Mouse (Mus musculus): ENCODE measurements around the gene Suds3.

The Suds3 gene

DNA sequence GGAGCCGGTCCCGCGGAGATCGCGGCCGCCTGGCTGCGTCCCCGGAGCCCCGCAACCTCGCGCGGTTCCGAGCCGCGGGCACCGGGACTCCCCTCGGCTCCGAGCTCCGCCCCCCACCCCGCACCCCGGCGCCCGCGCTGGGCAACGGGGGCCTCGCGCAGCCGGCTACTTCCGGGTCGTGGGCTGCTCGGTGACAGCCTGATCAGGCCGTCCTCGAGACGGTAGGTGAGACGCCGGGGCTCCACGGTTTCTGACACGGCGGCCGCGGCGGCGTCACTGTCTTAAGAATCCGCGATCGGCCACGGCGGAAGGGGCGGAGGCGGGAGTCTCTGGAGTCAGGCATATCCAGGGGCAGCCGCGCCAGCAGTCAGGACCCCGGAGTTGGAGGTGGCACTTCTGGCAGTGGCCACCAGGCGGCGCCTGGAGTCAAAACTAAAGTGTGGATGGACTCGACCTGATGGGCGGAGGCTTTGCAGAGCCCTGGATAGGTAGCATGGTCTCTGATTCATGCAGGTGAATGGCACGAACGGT lies at the start of gene Suds3:
Gene Suds3, minus strand, starts transcription at position 278 of the 531 bp plus-strand sequence.
- peak; percentile 86 to 89 for DNase-seq

DNA sequence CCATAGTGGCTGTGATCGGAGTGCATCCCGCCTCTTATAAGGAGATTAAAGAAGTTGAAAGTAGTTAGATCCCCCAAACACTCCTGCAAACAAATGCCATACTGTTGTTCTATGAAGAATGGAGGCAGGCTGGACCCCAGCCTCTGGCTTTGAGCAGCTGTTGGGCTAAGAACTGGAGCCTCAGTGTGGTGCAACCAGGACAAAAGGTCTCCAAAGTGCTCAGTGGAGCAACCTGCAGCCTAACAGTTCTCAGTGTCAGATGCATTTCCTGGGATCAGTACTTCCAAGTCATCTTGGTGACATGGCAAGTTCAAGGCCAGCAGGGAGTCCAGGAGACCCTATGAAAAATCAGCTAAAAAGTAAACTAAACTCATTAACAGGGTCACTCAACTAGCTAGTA lies 49.0 kb upstream of the Suds3 start:
- DNase-seq, result no peak

DNA sequence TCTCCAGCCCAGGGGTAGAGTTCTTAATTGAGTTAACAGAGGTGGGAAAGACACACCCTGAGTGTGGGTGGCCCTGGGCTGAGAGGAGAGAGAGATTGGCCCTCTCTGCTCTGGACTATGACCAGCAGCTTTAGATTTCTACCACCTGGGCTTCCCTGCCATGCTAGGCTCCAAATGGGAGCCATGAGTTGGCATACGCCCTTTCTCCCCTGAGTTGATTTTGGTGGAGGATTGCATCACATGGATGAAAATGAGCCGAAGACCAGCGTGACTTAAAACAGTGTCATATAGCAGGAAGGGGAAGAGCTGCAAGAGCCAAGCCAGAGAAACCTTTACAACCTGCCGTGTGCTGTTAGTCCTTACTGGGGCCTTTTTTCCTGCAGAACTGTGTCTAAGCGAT lies 48.6 kb upstream of the Suds3 start:
- no peak for DNase-seq

DNA sequence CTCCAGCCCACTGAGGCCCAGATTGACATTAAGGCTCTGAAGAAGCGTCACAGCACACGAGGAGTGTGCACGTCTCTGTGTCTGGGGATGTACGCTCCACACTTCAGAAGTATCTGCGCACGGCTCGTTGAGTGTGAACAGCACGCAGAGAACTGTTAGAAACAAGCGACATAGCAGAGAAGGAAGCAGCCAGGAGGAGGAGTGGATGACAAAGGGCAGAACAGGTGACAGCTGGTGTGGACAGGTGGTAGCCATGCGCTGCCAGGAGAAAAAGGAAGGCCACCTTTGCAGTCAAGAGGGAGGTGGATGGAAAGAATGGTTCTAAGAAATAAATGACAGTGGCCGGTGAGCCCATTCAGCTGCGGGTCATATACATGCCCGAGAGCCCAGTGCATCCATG lies 47.9 kb upstream of the Suds3 start:
- DNase-seq, result no peak

DNA sequence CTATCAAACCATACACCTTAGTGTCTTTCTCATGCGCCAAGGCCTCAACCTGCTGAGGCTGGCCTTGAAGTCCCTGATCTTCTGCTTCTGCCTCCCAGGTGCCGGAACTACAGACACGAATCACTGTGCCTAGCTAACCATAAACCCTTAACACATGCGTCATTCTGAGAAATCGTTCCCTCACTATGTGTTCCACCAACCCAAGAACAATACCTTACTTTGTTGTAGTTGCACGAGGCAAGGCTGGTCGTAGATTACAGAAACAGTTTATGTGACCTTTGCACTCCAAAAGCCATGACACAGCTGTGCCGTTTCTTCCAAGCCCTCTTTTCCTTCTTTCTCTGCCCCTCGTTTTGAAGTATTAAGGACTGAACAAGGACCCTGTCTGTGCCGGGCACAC lies 44.6 kb upstream of the Suds3 start:
- DNase-seq, result no peak

DNA sequence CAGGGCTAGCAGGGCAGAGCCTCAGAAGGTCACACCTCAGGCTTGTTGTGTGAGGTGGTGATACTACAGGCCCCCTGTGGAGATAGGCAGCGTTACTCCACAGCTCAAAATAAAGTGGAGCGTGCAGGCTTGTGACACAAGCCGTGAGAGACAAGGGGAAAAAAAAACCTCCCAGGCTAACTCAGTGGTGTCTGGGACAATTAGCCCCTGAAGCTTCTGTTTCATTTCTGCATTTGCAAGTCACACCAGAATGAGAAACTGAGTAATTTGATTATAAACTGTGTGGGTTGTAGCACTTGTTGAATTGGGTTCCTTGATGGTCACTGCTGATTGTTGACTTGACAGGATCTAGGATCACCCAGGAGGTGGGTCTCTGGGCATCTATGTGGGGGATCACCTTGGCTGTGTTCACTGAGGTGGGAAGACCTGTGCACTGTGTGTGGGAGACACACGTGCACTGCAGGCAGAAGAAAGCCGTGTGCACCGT lies 43.9 kb upstream of the Suds3 start:
- DNase-seq, result no peak

DNA sequence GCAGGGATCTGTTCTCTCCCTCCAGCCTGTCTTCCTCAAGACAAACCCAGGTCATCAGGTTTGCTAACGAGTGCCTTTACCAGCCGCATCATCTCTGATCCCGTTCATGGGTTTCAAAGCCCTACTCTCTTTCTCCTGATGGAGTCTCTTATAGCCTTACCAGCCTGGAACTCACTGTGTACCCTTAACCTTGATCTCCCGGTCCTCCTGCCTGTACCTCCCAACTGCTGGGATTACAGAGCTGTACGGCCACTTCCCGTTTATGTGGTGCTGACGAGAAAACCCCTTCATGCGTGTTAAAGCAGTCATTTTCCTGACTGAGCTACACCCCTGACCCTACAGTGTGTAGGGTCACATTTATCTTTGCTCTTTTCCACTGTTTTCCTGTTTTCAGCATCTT lies 43.4 kb upstream of the Suds3 start:
- DNase-seq, result no peak

DNA sequence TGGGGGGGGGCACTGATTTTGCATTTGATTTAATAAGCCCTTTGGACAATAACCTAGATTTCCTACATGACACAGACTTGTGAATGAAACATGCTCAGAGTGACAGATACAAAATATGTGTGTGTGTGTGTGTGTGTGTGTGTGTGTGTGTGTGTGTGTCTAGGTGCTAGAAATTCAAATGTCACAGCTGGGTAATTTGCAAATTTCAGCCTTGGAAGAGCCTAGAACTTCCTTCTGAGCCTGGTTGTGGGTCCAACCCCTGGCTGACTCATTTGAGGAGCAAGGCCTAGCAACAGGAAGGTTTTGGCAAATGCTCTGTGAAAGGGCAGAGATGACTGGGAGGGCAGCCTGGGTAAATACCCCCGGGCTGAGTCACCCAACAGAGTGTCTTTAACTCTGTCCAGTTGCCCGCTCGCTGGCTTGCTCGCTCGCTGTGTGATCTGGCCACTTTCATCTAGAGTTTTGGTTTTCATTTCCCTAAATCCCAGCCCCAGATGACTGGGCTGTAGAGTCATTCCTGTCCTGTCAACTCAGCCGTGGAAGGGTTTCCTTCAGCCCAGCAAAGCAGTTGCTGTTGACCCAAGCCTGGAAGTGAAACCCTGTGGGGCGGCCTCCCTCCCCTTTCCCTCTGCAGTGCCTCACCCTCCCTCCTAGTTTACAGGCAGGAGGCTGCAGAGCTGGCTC lies 42.6 kb upstream of the Suds3 start:
- no peak for DNase-seq

DNA sequence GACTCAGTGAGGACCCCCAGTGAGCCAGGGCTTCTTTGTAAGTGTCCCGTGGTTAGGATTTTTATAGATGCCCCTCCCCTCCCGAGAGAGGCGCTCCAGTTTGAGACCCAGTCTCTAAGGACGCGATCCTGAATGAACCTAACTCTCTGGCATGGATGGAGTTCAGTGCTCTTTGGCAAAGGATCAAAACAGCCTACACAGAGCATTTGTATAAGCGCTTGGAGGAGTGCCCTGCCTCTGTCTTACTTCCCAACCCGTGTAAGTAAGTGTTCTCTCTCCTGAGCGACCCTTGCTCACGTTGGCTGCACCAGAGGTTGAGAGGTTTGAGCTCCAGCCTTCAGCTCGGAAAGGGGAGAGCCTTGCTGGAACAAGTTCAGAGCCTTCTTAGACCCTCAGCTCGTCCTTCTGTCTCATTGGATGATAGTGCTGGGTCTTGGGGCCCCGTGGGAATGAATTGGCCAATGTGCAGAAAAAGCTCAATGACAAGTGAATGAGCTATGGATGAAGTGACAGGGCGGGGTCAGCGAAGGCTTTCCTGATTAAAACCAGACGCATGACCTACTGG lies 37.7 kb upstream of the Suds3 start:
- DNase-seq, result no peak

DNA sequence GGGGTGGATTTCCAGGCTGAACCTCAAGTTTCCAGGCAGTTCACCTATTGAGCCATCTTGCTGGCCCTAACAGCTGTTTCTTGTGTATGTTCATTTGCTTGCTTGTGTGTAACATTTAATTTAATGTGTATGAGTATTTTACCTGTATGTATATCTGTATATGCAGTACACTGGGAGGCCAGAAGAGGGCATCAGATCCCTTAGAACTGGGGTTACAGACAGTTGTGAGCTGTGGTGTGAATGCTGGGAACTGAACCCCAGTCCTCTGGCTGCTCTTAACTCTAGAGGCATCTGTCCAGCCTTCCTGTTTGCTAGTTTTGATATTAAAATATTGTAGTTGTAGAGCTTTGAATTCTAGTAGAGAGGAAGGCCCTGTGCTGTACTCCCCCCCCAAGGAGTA lies 37.0 kb upstream of the Suds3 start:
- no peak for DNase-seq

DNA sequence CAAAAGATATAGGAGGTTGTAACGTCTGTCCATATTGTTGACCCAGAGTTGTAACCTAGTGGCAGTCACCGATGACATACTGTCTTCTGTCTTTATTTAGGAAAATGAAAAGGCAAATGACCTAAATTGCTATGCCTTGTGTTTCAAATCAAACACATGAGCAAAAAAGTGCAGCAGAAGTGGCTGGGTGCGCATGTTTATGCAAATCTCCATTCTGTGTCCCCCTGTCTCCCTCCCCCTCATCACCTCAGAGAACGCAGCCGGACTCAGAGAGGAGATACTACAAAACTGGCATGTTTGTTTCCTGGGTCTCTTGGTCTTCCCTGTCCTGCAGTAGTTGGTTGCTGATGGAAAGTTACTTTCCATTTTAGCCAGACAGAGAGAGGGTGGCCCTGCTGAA lies 34.2 kb upstream of the Suds3 start:
- no peak for DNase-seq

DNA sequence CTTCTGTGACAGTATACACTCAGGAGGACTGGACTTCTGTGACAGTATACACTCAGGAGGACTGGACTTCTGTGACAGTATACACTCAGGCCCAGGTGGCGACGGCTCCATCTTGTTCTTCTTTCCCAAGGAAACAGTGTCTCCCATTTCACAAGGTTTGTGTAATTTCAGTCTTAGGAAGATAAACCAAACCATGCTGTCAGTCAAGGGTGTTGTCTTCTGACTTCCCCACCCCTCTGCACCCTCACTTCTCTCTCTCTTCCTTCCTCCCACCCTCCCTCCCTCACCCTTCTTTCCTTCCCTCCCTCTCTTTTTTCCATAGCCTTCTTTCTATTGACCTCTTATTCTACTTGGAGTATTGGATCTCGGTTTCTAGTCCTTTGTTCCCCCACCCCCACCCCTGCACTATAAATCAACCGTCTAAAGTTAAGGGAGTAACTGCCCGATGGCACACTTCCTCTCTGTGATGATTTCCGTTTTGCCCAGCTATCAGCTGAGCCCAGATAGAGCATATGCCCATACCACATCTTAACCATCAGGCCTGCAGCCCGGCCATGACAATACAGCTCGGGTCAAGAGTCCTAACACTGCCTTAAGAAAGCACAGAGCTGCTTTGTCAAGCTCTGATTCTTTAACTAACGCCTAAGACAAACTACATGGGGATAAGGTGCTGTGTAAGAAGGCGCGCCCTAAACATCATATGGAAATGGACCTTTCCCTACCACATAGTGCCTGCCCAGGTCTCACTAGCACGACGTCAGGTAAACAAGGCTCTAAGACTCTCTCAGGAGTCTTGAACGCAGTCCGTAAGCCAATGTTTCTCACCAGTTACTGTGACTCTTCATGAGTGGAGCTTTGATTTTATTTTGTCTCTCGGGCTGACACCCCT lies 33.4 kb upstream of the Suds3 start:
- no peak for DNase-seq

DNA sequence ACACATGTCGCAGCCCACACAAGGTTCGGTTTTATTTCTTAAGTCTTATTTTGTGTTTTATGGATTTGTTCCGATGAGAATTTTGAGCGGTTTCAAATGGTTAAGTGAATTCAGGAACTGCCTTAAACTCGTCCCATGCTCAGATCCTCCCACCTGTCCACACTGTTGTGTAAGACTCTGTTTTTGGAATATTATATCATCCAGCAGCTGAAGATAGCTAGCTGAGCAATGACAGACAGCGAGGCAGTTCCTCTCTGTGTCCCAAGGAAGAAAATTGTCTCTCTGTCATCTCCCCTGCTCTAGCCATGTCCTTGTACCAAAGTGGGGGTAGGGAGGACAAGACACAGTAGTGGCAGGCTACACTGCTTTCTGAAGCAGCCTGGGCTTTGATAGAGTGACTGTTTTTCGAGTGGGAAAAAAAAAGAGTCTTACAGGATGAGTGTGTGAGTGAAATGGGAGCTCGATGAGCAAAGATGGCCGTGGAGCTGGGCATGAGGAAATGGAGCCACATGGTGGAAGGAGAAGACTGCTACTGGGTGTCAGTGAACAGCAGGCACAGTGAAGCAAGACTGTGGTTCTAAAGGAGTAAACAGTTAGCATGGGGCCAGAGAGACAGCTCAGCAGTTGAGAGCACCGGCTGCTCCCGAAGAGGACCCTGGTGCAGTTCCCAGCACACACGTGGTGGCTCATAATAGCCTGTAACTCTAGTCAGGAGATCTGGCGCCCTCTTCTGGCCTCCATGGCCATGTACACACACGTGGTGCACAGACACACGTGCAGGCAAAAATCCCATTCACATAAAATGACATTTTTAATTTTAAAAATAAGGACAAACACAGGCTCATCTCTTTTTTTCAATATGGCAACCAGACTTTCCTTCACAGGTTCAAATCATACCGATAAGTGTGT lies 31.5 kb upstream of the Suds3 start:
- no peak for DNase-seq

DNA sequence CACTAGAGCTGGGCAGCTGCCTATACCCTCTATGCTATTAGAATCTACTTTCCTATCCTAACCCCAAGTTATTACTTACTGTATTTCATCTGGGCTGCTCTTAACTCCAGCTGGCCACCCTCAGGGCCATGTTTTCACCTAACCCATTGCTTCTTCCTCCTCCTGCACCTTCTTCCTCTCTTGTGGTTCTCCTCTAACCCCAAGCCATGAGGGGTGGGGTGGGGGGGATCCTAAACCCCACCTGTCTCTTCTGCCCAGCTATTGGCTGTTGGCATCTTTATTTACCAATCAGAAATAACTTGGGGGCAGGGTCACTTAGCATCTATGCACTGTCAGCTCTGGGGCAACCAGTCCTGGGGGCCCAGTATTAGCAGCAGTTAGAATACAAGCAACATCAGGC lies 30.3 kb upstream of the Suds3 start:
- no peak for DNase-seq

DNA sequence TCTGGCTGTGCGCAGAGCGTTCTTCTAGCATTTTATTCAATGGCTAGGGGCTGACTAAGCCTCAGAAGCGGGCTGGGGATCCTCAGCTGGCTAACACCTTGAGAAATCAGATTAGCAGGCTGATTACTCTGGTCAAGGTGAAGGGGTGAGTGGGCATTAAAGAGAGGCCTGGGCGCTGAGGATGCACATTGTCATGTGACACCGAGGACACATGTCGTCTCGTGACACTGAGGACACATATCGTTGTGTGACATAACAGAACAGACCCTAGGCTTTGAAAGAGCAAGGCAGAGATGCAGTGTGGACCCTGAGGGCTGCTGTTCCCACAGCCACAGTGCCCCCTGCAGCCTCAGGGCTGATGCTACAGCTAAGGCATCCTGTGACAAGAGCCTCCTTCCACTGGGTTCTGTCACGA lies 27.8 kb upstream of the Suds3 start:
- peak; percentile 51 to 55 for DNase-seq

DNA sequence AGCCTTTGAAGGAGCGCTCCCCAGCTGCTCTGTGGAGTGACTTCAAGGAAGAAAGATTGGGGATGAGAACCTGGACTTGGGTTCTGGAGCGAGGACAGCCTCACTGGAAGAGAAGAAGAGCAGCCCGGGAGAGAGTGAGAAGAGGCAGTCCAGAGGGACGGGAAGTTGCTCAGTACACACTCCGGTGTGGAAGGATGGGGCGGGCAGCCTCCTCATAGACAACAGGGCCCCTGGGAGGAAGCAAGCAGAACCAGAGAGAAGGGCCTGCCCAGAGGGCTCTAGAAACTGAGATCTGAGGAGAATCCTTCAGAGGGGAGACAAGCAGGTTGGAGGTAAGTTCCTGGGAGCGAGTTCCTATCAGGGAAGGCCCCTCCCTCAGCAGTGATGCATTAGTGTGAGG lies 24.5 kb upstream of the Suds3 start:
- no peak for DNase-seq

DNA sequence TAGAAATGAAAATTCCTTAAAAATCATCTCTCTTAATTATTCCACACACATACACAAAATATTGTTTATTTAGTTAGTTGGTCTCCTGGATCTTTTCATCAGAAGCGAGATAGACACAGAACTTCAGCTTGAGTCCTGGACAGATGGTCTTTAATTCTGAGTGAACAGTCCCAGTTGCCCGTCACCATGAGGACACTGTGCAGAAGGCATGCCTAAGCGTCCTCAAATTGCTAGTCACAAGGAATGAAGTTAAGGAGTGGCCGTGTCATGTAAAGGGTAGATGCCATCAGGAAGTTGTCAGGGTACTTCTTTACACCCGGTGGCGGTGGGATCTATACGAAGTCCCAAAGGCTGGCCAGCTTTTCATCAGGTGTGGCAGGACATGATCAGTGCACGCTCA lies 23.9 kb upstream of the Suds3 start:
- no peak for DNase-seq

DNA sequence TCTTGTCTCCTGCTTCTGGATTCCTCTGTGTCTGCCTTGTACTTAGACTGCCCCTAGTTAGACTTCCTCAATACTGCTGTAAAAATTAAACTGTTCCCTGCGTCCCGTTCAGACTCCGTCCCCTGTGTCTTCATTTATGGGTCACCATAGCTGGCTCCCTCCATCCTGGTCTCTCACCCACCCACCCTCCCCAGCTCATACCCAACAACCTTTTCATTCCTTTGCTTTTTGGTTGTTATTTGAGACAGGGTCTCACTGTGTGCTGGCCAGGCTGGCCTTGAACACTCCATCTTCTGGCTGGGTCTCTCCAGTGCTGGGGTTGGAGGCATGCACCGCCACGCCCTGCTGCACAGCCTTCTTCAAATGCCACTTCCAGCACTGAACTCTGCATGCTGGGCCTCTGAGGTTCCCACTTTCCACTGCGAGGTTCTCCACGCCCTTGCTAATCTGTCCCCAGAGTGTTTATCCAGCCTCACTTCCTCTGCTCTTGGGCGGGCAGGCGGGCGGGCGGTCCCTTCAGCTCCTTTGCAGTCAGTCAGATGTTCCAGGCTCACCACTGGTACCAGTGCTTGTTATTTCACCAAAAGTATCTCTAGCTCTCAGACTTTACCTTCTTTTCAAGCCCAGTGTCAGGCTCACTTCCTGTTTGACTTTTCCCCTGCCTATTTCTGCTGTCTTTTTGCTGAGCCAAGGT lies 22.5 kb upstream of the Suds3 start:
- DNase-seq, result no peak

DNA sequence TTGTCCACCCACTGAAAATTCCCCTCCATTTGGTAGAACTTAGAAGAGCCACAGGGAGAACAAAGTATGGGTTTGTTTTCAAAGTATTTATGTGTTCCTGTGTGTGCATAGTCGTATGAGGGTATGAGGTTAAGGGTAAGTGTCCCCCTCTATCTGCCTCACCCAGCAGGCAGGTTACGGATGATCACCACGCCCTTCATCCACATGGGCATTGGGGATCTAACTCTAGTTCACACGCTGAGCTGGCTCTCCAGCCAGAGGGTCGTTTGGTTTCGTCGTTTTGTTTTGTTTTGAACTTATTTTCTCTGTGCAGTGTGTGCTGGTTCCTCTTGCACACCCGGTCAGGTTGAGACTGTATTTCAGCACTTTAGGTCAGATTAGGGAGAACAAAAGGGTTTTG lies 21.7 kb upstream of the Suds3 start:
- no peak for DNase-seq

DNA sequence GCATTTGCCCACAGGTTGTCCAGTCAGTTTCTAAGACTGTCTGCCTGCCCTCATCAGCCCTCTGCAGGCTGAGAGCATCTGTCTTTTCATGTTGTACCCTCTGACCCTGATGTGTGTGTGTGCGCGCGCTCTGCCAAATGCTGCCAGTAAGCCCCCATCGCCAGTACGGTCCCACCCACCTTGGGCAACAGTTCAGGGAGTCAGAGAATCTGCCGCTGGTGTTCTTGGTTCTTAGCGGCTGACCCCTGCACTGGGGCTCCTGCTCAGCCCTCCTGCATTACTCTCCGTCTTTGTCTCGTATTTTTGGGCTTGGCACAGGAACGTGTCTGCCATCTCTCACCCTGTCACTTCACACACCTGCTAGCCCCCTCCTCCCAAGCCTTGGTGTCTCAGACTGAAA lies 21.1 kb upstream of the Suds3 start:
- no peak for DNase-seq

DNA sequence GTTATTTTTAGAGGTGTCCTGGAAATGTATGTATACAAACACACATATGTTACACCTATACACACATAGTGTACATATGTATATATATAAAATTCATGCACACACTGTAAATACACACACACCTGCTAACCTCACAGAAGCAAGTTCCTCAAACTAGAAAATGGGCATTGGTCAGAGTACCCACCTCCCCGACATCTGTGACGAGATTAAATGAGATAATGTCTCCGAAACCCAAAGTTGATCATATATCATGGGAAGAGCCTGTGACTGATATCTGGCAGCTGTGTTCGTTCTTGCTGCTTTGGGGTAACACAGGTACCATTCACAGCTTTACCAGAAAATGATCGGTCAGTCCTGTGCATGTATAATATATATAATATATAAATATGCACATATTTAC lies 20.7 kb upstream of the Suds3 start:
- DNase-seq, result no peak

DNA sequence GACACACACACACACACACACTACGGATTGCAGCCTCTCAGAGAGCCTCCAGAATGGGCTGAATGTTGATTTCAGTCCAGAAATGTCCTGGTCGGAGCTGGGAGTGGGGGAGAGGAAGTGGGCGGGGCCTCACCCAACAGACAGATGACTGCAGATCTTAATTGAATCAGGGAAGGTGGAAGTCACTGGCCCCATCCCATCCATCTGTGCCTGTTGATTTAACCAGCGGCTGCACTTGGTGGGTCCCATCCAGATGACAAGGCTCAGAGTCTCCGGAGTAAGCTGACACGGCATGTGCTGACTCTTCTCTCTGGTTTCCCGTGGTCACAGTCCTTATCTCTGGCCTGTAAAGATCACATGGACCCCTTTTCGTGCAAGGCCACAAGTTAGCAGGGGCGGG lies 20.0 kb upstream of the Suds3 start:
- peak in 1 of 2 experiments; percentile 55 for DNase-seq

Data from thymus, adult 18-20 months (tissue).